Mouse (Mus musculus) liver, adult 2 months (tissue): ENCODE results near the gene Gm20388. TPM values are rescaled to one million over a fixed set of nuclear protein-coding genes. Genes with fewer than 3 reads are reported as not detected.

ENCODE experiments used
- DNase-seq: peaks from one replicate; pipeline ENCODE4 v3.0.0-alpha.2; 2011; ENCODE audit warnings: low read depth, low spot score; ENCODE audit errors: extremely low read depth
- H3K27ac ChIP-seq: fragments of 200-500 bp; replicated peaks from 2 replicates; pipeline ENCODE4 v1.5.1; 2012; ENCODE audit warnings: low read depth, mild to moderate bottlenecking, control low read depth, inconsistent platforms, low read length; ENCODE audit not compliant: insufficient read depth
- H3K27me3 ChIP-seq: fragments of 200-500 bp; 2 replicates; pipeline ENCODE4 v1.6.1; 2012; ENCODE audit warnings: mild to moderate bottlenecking, moderate library complexity, low read length, inconsistent platforms; ENCODE audit not compliant: control insufficient read depth, insufficient read depth
- H3K36me3 ChIP-seq: fragments of 200-500 bp; 2 replicates; pipeline ENCODE4 v1.6.1; 2012; ENCODE audit warnings: low read length, inconsistent platforms; ENCODE audit not compliant: control insufficient read depth, insufficient read depth
- H3K4me1 ChIP-seq: fragments of 200-500 bp; 2 replicates; pipeline ENCODE4 v1.6.1; 2011; ENCODE audit warnings: low read length; ENCODE audit not compliant: control insufficient read depth, insufficient read depth
- H3K4me3 ChIP-seq: fragments of 200-500 bp; 2 replicates; pipeline ENCODE4 v1.5.1; 2011; ENCODE audit warnings: low read depth, mild to moderate bottlenecking, control low read depth, low read length, moderate library complexity; ENCODE audit not compliant: insufficient read depth
- H3K79me2 ChIP-seq: fragments of 200-500 bp; 2 replicates; pipeline ENCODE4 v1.6.1; 2012; ENCODE audit warnings: inconsistent platforms, mild to moderate bottlenecking, low read length, moderate library complexity; ENCODE audit not compliant: control insufficient read depth, insufficient read depth
- H3K9ac ChIP-seq: fragments of 200-500 bp; 2 replicates; pipeline ENCODE4 v1.6.1; 2012; ENCODE audit warnings: low read depth, mild to moderate bottlenecking, control low read depth, inconsistent platforms, low read length
- CTCF ChIP-seq: fragments of 200-500 bp; IDR thresholded peaks from 2 replicates; pipeline ENCODE4 v1.5.1; 2011; ENCODE audit warnings: low read depth, low read length, control low read depth
- POLR2A ChIP-seq: fragments of 200-500 bp; IDR thresholded peaks from 2 replicates; pipeline ENCODE4 v1.6.1; 2011; ENCODE audit warnings: low read length, control low read depth; ENCODE audit not compliant: insufficient read depth; ENCODE audit errors: extremely low read depth
- WGBS: fragments of 180-500 bp; shearing (Covaris S2); methylation state at CpG from one replicate; pipeline ENCODE4 v1.1.7; 2018; 5-methylcytosine and 5-hydroxymethylcytosine counted together
- polyA plus RNA-seq: library from polyadenylated mRNA; depleted of rRNA; stranded (reverse); fragments of >200 nt; gene quantifications from 2 replicates; pipeline ENCODE4 v1.2.3, GENCODE M21; 2012
- total RNA-seq: library from RNA; depleted of rRNA; stranded (reverse); fragments of >200 nt; gene quantifications from 2 replicates; pipeline ENCODE4 v1.2.3, GENCODE M21; 2014

Gene Gm20388
- total and polyA plus RNA-seq, 2 experiments, result 6.4 to 19.9 TPM

DNA sequence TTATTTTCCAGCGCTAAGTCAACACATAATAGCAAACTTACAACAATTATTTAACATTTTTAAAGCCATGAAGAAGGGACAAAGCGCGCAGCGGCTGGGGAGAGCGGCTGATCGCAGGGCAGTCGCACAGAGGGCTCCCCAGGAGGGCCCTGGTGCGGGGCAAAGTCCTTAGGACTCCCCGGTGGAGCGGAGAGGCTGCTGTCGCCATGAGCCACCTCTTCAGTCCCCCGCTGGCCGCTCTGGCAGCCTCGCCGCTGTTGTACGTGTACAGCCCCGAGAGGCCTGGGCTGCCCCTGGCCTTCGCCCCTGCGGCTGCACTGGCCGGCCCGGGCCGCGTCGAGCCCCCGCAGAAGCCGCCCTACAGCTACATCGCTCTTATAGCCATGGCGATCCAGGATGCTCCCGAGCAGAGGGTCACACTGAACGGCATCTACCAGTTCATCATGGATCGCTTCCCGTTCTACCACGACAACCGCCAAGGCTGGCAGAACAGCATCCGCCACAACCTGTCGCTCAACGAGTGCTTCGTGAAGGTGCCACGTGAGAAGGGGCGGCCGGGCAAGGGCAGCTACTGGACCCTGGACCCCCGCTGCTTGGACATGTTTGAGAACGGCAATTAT, 1217.2 kb downstream of the Gm20388 start, which contains the start of gene Foxl1:
Gene Foxl1, plus strand, starts transcription at position 185 of the 620 bp plus-strand sequence.
- no peaks in the 10 kb centered on the region for H3K36me3 ChIP-seq
- H3K27ac ChIP-seq, result no peak within 1 kb of the TSS
- TF ChIP-seq CTCF (no peak), POLR2A (no peak)
- H3K4me1 ChIP-seq, result no peaks in the 10 kb centered on the region
- peaks cover 26% of the 10 kb centered on the region for H3K27me3 ChIP-seq
- WGBS, result 4% methylated on average over 43 of the region's 43 CpGs
- H3K4me3 ChIP-seq, result no peak within 1 kb of the TSS
- no peaks in the 10 kb centered on the region for H3K79me2 ChIP-seq
- H3K9ac ChIP-seq, result no peak within 1 kb of the TSS
- DNase-seq, result no peak

DNA sequence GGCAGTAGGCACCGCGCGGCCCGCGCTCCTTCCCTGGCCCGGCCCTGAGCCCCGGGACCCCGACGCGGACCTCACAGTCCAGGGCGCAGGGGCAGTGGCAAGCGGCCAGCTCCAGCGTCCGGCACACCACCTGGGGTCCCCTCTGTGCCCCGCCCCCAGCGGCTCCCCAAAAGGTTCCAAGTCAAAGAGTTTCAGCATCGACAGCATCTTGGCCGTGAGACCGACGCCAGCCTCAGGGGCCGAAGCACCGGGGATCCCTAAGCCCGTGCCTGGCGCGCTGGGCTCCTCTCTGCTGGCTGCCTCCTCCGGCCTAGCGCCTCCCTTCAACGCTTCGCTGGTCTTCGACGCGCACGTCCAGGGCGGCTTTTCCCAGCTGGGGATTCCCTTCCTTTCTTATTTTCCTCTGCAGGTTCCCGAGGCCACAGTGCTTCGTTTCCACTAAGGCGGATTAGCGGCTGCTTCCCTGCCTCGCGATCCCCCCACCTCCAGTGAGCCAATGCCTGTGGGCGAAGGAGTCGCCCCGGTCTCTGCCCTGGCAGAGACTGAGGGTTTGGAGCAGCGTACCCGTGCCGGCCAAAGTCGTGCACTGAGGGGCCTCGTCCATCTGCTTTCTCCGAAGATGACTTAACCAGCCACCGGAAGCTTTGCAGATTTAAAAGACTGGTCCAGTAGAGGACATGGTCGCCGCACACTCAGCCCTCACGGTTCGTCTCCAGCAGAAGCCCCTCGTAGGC, 1218.1 kb downstream of the Gm20388 start:
- Histone ChIP-seq H3K27ac (no peak overlapping the region), H3K27me3 (peaks cover 23% of the 10 kb centered on the region), H3K9ac (no peak overlapping the region), H3K36me3 (no peaks in the 10 kb centered on the region), H3K79me2 (no peaks in the 10 kb centered on the region), H3K4me1 (no peaks in the 10 kb centered on the region), H3K4me3 (no peak overlapping the region)
- no peak for TF ChIP-seq CTCF
- TF ChIP-seq POLR2A, result no peak
- no peak for DNase-seq
- 7% methylated on average over 54 of the region's 55 CpGs for WGBS

DNA sequence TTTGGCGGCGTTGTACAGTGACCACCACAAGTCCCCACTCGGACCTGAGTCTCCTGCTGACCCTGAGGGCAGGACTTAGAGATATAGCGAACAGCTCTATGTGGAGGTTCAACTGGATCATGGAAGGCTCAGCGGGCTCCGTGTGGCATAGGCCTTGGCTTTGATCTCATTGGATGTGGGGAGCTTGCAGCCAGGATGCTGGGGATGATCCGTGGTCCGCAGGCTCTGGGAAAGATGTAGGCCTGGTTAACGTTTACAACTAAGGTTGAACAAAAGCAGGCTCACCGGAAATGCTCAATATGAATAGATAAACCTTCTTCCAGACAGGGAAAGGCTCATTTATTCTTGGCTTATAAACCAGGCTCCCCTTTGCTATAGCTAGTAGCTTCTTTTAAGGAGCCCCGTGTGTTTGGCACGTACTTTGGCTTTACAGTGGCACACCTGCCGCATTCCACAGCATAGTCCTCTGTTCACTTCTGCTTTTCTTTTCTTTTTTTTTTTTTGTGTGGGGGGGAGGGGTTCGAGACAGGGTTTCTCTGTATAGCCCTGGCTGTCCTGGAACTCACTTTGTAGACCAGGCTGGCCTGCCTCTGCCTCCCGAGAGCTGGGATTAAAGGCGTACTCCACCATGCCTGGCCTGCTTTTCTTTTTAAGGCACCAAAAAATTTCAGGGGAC, 1218.8 kb downstream of the Gm20388 start:
- Histone ChIP-seq H3K27me3 (peaks cover 23% of the 10 kb centered on the region), H3K9ac (no peak overlapping the region), H3K4me3 (no peak overlapping the region), H3K36me3 (no peaks in the 10 kb centered on the region), H3K27ac (no peak overlapping the region), H3K4me1 (no peaks in the 10 kb centered on the region), H3K79me2 (no peaks in the 10 kb centered on the region)
- WGBS, result 28% methylated on average over 16 of the region's 16 CpGs
- no peak for DNase-seq
- no peak for TF ChIP-seq CTCF
- no peak for TF ChIP-seq POLR2A

DNA sequence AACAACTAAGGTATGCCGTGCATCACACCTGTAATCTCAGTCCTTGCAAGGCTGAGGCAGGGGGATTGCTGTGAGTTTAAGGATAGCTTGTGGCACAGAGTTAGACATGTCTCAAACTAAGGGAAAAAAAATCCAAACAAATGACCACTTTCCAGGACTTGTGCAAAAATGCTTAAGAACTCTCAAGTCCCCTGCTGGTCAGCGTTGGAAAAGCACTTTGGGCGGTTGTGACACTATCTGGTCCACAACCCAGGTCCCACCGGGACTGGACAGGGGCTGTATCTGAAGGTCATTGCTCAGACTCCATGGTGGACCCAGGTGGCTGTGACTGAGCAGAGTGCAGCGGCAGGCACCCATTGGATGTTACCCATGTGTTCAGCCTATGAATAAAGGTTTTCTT, 1219.9 kb downstream of the Gm20388 start:
- DNase-seq, result no peak
- H3K4me3 ChIP-seq, result no peak overlapping the region

DNA sequence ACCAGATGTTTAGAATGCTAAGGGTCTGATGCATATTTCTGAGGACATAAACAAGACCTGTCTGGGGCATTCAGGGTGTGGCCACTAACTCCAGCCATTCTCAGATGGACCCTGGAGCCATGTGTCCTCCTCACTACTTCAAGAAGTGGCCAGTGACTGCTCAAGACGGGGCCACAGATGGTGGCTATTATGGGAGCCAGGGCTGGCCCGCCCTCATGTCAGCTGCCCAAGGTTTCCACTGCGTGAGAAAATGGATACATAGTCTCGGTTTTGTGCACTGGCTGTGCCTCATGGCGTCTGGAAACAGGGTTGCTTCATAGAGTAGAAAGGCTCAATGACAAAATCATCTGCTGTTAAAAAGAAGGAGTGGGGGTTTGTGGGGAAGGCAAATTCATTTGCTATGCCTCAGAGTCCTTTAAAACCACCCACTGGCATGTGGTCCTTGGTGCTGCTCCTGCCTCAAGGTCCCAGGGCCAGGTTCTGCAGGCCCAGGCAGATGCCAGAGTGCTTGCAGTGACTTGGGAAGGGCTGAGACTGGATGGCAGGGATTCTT, 1222.4 kb downstream of the Gm20388 start:
- H3K4me1 ChIP-seq, result no peaks in the 10 kb centered on the region
- H3K79me2 ChIP-seq, result no peaks in the 10 kb centered on the region
- no peak overlapping the region for H3K27ac ChIP-seq
- H3K27me3 ChIP-seq, result peaks cover 10% of the 10 kb centered on the region
- H3K9ac ChIP-seq, result no peak overlapping the region
- no peak for TF ChIP-seq POLR2A
- TF ChIP-seq CTCF, result no peak
- WGBS, result 76% methylated on average over 5 of the region's 5 CpGs
- no peak overlapping the region for H3K4me3 ChIP-seq
- H3K36me3 ChIP-seq, result no peaks in the 10 kb centered on the region
- DNase-seq, result no peak

More for the DNA sequence above, 1219.9 kb downstream of the Gm20388 start:
- Histone ChIP-seq H3K4me1 (no peaks in the 10 kb centered on the region), H3K79me2 (no peaks in the 10 kb centered on the region), H3K36me3 (no peaks in the 10 kb centered on the region), H3K27ac (no peak overlapping the region), H3K27me3 (peaks cover 19% of the 10 kb centered on the region), H3K9ac (no peak overlapping the region)
- WGBS, result 34% methylated on average over 5 of the region's 5 CpGs
- TF ChIP-seq POLR2A (no peak), CTCF (peak; percentile 48)
